Comparison of ENCODE assay signal across 19 mouse cellular contexts in the genomic region with DNA sequence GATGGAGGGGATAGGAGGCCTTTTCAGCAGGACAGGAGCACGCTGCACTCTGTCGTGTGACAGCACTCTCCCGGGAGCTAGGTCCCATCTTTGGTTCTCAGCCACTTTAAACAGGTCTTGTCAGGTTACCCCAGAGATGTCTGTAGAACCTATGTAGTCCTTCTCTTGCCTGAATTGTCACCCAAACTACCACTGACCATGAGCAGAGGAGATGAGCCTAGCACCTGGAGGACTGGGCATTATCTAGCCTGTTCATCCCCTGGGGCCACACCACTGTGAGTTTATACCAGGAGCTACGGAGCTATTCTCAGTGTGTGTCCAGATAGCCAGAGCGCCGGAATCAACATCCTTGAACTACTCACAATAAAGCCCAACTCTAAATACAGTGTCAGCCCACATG. TPM values are rescaled to one million over a fixed set of nuclear protein-coding genes. Genes with fewer than 3 reads are reported as not detected.
A peak's percentile ranks its signal among the peaks of the same experiment; 100 is the strongest.
DNase-seq lines count a peak whose midpoint lies in the region; ATAC-seq and TF ChIP-seq lines count a peak whose summit lies in the region.
"Had no signal": no experiment of that assay in that cellular context is flagged by ENCODE, and none has a peak within 500 bp of the region (broad histone marks: within the 10 kb centered on the region; RNA-seq: fewer than 3 reads in every experiment).

No protein-coding gene starts in this region.

- no peaks in the 10 kb centered on the region for H3K27me3 ChIP-seq in forebrain, postnatal 0 days (ENCODE audit: insufficient read depth, low read length)
- peaks cover 13% of the 10 kb centered on the region; the same call in 1 of the 2 replicates for H3K27me3 ChIP-seq in neural tube, embryonic 12.5 days (replicated peaks)
- H3K27me3 ChIP-seq in heart, embryonic 12.5 days (replicated peaks) = peaks cover 63% of the 10 kb centered on the region

- no peaks in the 10 kb centered on the region for H3K9me3 ChIP-seq in forebrain, postnatal 0 days (ENCODE audit: low read length)
- no peaks in the 10 kb centered on the region for H3K9me3 ChIP-seq in neural tube, embryonic 12.5 days
- H3K9me3 ChIP-seq in heart, embryonic 12.5 days (replicated peaks) = no peaks in the 10 kb centered on the region
- H3K9me3 ChIP-seq: embryonic facial prominence, embryonic 12.5 days had no signal

- no peak for TF ChIP-seq CTCF in forebrain, postnatal 0 days (IDR thresholded peaks at IDR 0.05; ENCODE audit: low read depth)

- no peak overlapping the region for H3K9ac ChIP-seq in forebrain, postnatal 0 days
- no peak overlapping the region for H3K9ac ChIP-seq in neural tube, embryonic 12.5 days
- no peak overlapping the region for H3K9ac ChIP-seq in heart, embryonic 12.5 days
- H3K9ac ChIP-seq: embryonic facial prominence, embryonic 12.5 days had no signal

- H3K4me3 ChIP-seq in forebrain, postnatal 0 days (ENCODE audit: low read depth, low read length) = no peak overlapping the region
- H3K4me3 ChIP-seq in neural tube, embryonic 12.5 days = no peak overlapping the region
- no peak overlapping the region for H3K4me3 ChIP-seq in heart, embryonic 12.5 days
- H3K4me3 ChIP-seq: embryonic facial prominence, embryonic 12.5 days; gastrocnemius, adult 2 months had no signal

- DNase-seq in cerebellum, adult 11-12 months = peak; percentile 28
- DNase-seq in left cerebral cortex, postnatal 25 days (ENCODE audit: low spot score in 2 of 2) = peak; percentile 42 to 55
- DNase-seq in left cerebral cortex, postnatal 10 days (ENCODE audit: extremely low spot score in 1 of 2, low spot score in 2 of 2) = no peak
- DNase-seq in forebrain, postnatal 0 days = peak; percentile 36
- DNase-seq: adrenal gland, postnatal 25 days; gastrocnemius, adult 2 months; heart, adult 18-20 months; lung, postnatal 14 days; thymus, adult 2 months had no signal

- no peak overlapping the region for H3K4me2 ChIP-seq in forebrain, postnatal 0 days (ENCODE audit: low read depth)
- H3K4me2 ChIP-seq in neural tube, embryonic 12.5 days (replicated peaks) = no peak overlapping the region
- no peak overlapping the region for H3K4me2 ChIP-seq in heart, embryonic 12.5 days
- H3K4me2 ChIP-seq: embryonic facial prominence, embryonic 12.5 days had no signal

- ATAC-seq in cerebellum, adult (ENCODE audit: insufficient number of reproducible peaks, low FRiP score, low TSS enrichment) = no peak
- ATAC-seq in forebrain, postnatal 0 days = no peak
- no peak for ATAC-seq in neural tube, embryonic 12.5 days (ENCODE audit: low FRiP score, low read depth)
- ATAC-seq in CD4-positive, CD25-positive, alpha-beta regulatory T cell, adult 4 months = no peak
- no peak for ATAC-seq in heart, embryonic 12.5 days (ENCODE audit: insufficient number of reproducible peaks, low FRiP score)
- ATAC-seq: inflammation-experienced regulatory T-cells, adult 6 months had no signal

- H3K4me1 ChIP-seq in forebrain, postnatal 0 days (ENCODE audit: insufficient read depth) = peaks cover 16% of the 10 kb centered on the region
- H3K4me1 ChIP-seq in neural tube, embryonic 12.5 days = peaks cover 37% of the 10 kb centered on the region
- peaks cover 20% of the 10 kb centered on the region for H3K4me1 ChIP-seq in heart, embryonic 12.5 days (replicated peaks)

- intact Hi-C loops in left cerebral cortex, postnatal 25 days (cut with DNase I) = loop anchor here (5.0 kb wide), 1 partner anchor 174 kb away; no protein-coding TSS in a partner anchor
- intact Hi-C loops in left cerebral cortex, postnatal 10 days (cut with DNase I) = no loop called here

- H3K27ac ChIP-seq in forebrain, postnatal 0 days (ENCODE audit: low read depth, low read length) = peak overlapping the region; percentile 66; the same call in 1 of the 2 replicates
- peak overlapping the region; percentile 10; the same call in 1 of the 2 replicates for H3K27ac ChIP-seq in neural tube, embryonic 12.5 days
- no peak overlapping the region for H3K27ac ChIP-seq in heart, embryonic 12.5 days (ENCODE audit: poor library complexity, severe bottlenecking)
- H3K27ac ChIP-seq: embryonic facial prominence, embryonic 12.5 days; gastrocnemius, adult 2 months had no signal

- 67% methylated on average over 6 of the region's 6 CpGs for WGBS in forebrain, postnatal 0 days
- 72% methylated on average over 6 of the region's 6 CpGs for WGBS in neural tube, embryonic 12.5 days
- WGBS in heart, embryonic 12.5 days = 66% methylated on average over 6 of the region's 6 CpGs

- peaks cover 6% of the 10 kb centered on the region for H3K36me3 ChIP-seq in forebrain, postnatal 0 days (ENCODE audit: insufficient read depth)
- peaks cover 8% of the 10 kb centered on the region; the same call in 1 of the 2 replicates for H3K36me3 ChIP-seq in neural tube, embryonic 12.5 days
- H3K36me3 ChIP-seq in heart, embryonic 12.5 days = no peaks in the 10 kb centered on the region
- H3K36me3 ChIP-seq: embryonic facial prominence, embryonic 12.5 days had no signal

RNA-seq across cellular contexts. Expression of a gene that starts 22.9 kb away (rescaled TPM):
- 10 to 100 TPM; 60.6 to 62.8 TPM for total RNA-seq in left cerebral cortex, postnatal 25 days (2021)
- total RNA-seq in left cerebral cortex, postnatal 10 days (2021) = 10 to 100 TPM; 62.7 to 67.6 TPM
- 26.0 and 31.2 TPM in 2 replicates for total RNA-seq in forebrain, postnatal 0 days (2014; rRNA removed)
- polyA plus RNA-seq in forebrain, postnatal 0 days (2015; fragmentation: Nextera tagmentation; extraction: Ambion mirVana) = 49.9 and 51.7 TPM in 2 replicates
- 62.4 and 64.7 TPM in 2 replicates for polyA plus RNA-seq in neural tube, embryonic 12.5 days (2016; fragmentation: Nextera tagmentation; extraction: Ambion mirVana)
- 1 to 10 TPM; 7.5 to 9.2 TPM for polyA plus RNA-seq in CD4-positive, CD25-positive, alpha-beta regulatory T cell, adult 4 months (2017; shearing (Covaris generic))
- 44.9 and 47.0 TPM in 2 replicates for polyA plus RNA-seq in heart, embryonic 12.5 days (2016; fragmentation: Nextera tagmentation; extraction: Ambion mirVana)

RNA-seq across cellular contexts. Expression of a gene that starts 31.0 kb away (rescaled TPM):
- not detected for total RNA-seq in left cerebral cortex, postnatal 25 days (2021)
- not detected for total RNA-seq in left cerebral cortex, postnatal 10 days (2021)
- 0.38 TPM in 1 of 2 replicates, not detected in the other for total RNA-seq in forebrain, postnatal 0 days (2014; rRNA removed)
- 0.13 and 0.24 TPM in 2 replicates for polyA plus RNA-seq in forebrain, postnatal 0 days (2015; fragmentation: Nextera tagmentation; extraction: Ambion mirVana)
- 0.27 and 0.34 TPM in 2 replicates for polyA plus RNA-seq in neural tube, embryonic 12.5 days (2016; fragmentation: Nextera tagmentation; extraction: Ambion mirVana)
- not detected for polyA plus RNA-seq in CD4-positive, CD25-positive, alpha-beta regulatory T cell, adult 4 months (2017; shearing (Covaris generic))
- polyA plus RNA-seq in heart, embryonic 12.5 days (2016; fragmentation: Nextera tagmentation; extraction: Ambion mirVana) = 0.32 and 0.46 TPM in 2 replicates
- total RNA-seq: adrenal gland, postnatal 25 days; gastrocnemius, adult 2 months; heart, adult 18-20 months; left cerebral cortex, adult 18-20 months had no signal
- polyA plus RNA-seq: embryonic facial prominence, embryonic 12.5 days; inflammation-experienced regulatory T-cells, adult 6 months; kidney, embryonic 14.5 days; limb, embryonic 14.5 days; liver, embryonic 16.5 days had no signal

RNA-seq across cellular contexts. Expression of a gene that starts 56.6 kb away (rescaled TPM):
- 10 to 100 TPM; 36.0 to 37.9 TPM for total RNA-seq in left cerebral cortex, postnatal 25 days (2021)
- total RNA-seq in left cerebral cortex, postnatal 10 days (2021) = 10 to 100 TPM; 39.3 to 39.9 TPM
- total RNA-seq in forebrain, postnatal 0 days (2014; rRNA removed) = 35.9 and 43.7 TPM in 2 replicates
- polyA plus RNA-seq in forebrain, postnatal 0 days (2015; fragmentation: Nextera tagmentation; extraction: Ambion mirVana) = 80.9 and 87.5 TPM in 2 replicates
- 90.6 and 92.9 TPM in 2 replicates for polyA plus RNA-seq in neural tube, embryonic 12.5 days (2016; fragmentation: Nextera tagmentation; extraction: Ambion mirVana)
- polyA plus RNA-seq in CD4-positive, CD25-positive, alpha-beta regulatory T cell, adult 4 months (2017; shearing (Covaris generic)) = not detected
- polyA plus RNA-seq in heart, embryonic 12.5 days (2016; fragmentation: Nextera tagmentation; extraction: Ambion mirVana) = 36.1 and 37.1 TPM in 2 replicates
- polyA plus RNA-seq: inflammation-experienced regulatory T-cells, adult 6 months had no signal

Comparison
In these comparisons a context has a peak if more than half of its experiments do, and no peak if none do; other contexts are left out.
1. DNase-seq: peak in cerebellum, adult 11-12 months (single experiment), left cerebral cortex, postnatal 25 days (2 of 2) and forebrain, postnatal 0 days (single experiment); none in left cerebral cortex, postnatal 10 days (0 of 2).
2. RNA of a gene that starts 56.6 kb away (polyA plus RNA-seq): 90.6 to 92.9 TPM in neural tube, embryonic 12.5 days, 80.9 to 87.5 TPM in forebrain, postnatal 0 days and 36.1 to 37.1 TPM in heart, embryonic 12.5 days; not detected in CD4-positive, CD25-positive, alpha-beta regulatory T cell, adult 4 months; every median in the first group is over 10 times any median in the second.